Mouse (Mus musculus): Measurements from ENCODE around the gene Mindy3.

- TF ChIP-seq CTCF (IDR thresholded peaks at IDR 0.05; ENCODE audit: low read depth): no peak
- no peak for TF ChIP-seq EP300 (IDR thresholded peaks at IDR 0.05; ENCODE audit: low read depth)
Observed at GRCm38 (mm10) chr2:12424374-12424773, 5.1 kb upstream of the Mindy3 start.
